Mouse (Mus musculus) kidney, embryonic 15.5 days (tissue): ENCODE data around the gene Rnf31. TPM values are rescaled to one million over a fixed set of nuclear protein-coding genes. Genes with fewer than 3 reads are reported as not detected.

ENCODE experiments used
- ATAC-seq: fragments of 200-750 bp; cut with Nextera tagmentation; replicated peaks from 2 replicates; pipeline ENCODE4 v1.8.0; 2017; ENCODE audit warnings: moderate TSS enrichment; ENCODE audit not compliant: low FRiP score
- H3K27ac ChIP-seq: fragments of 300-500 bp; sonication (generic); 2 replicates; pipeline ENCODE4 v1.5.1; 2015; ENCODE audit warnings: mild to moderate bottlenecking, inconsistent platforms
- H3K27me3 ChIP-seq: fragments of 300-500 bp; sonication (generic); 2 replicates; pipeline ENCODE4 v1.6.1; 2015; ENCODE audit warnings: inconsistent platforms
- H3K36me3 ChIP-seq: fragments of 300-500 bp; sonication (generic); 2 replicates; pipeline ENCODE4 v1.6.1; 2015; ENCODE audit warnings: inconsistent platforms
- H3K4me1 ChIP-seq: fragments of 300-500 bp; sonication (generic); 2 replicates; pipeline ENCODE4 v1.6.1; 2015; ENCODE audit warnings: inconsistent platforms
- H3K4me2 ChIP-seq: fragments of 300-500 bp; sonication (generic); 2 replicates; pipeline ENCODE4 v1.6.1; 2015; ENCODE audit warnings: moderate library complexity, mild to moderate bottlenecking, inconsistent platforms
- H3K4me3 ChIP-seq: fragments of 300-500 bp; sonication (generic); replicated peaks from 2 replicates; pipeline ENCODE4 v1.5.1; 2015; ENCODE audit warnings: mild to moderate bottlenecking, inconsistent platforms
- H3K9ac ChIP-seq: fragments of 300-500 bp; sonication (generic); 2 replicates; pipeline ENCODE4 v1.6.1; 2015; ENCODE audit warnings: mild to moderate bottlenecking, inconsistent platforms
- H3K9me3 ChIP-seq: fragments of 300-500 bp; sonication (generic); replicated peaks from 2 replicates; pipeline ENCODE4 v1.6.1; 2016; ENCODE audit warnings: inconsistent platforms
- WGBS: fragments of 180-500 bp; shearing (Covaris S2); methylation state at CpG from one replicate; pipeline ENCODE4 v1.1.7; 2015; ENCODE audit warnings: mixed read lengths; 5-methylcytosine and 5-hydroxymethylcytosine counted together
- polyA plus RNA-seq: library from polyadenylated mRNA; unstranded; fragments of >200 nt; fragmentation: Nextera tagmentation; extraction: Ambion mirVana; gene quantifications from 2 replicates; pipeline ENCODE4 v1.2.1, GENCODE M21; 2015

Rnf31 gene
- polyA plus RNA-seq, 1 experiment from 2014 or later: 21.7 TPM

GRCm38 (mm10) chr14:55590748-55591330 lies 669 bp upstream of the Rnf31 start, which contains the start of gene Psme2:
TSS of gene Psme2 (minus strand) at chr14:55591113.
- Histone ChIP-seq H3K4me2 (peak within 1 kb of the TSS; percentile 89), H3K9me3 (no peaks in the 10 kb centered on the region), H3K9ac (peak within 1 kb of the TSS; percentile 86), H3K27ac (peak within 1 kb of the TSS; percentile 99), H3K36me3 (peaks cover 48% of the 10 kb centered on the region), H3K4me1 (peaks cover 31% of the 10 kb centered on the region), H3K27me3 (no peaks in the 10 kb centered on the region), H3K4me3 (peak within 1 kb of the TSS; percentile 87)
- ATAC-seq: peak; percentile 97
- WGBS: under 1% methylated on average over 22 of the region's 22 CpGs

- H3K4me2 ChIP-seq: peak overlapping the region; percentile 89
- H3K9ac ChIP-seq: peak overlapping the region; percentile 86
- peak overlapping the region; percentile 99 for H3K27ac ChIP-seq
- no peaks in the 10 kb centered on the region for H3K9me3 ChIP-seq
- 2% methylated on average over 16 of the region's 16 CpGs for WGBS
- no peak for ATAC-seq
- H3K36me3 ChIP-seq: peaks cover 55% of the 10 kb centered on the region
- H3K4me3 ChIP-seq: peak overlapping the region; percentile 87
- H3K27me3 ChIP-seq: no peaks in the 10 kb centered on the region
- H3K4me1 ChIP-seq: peaks cover 31% of the 10 kb centered on the region
These were observed 718 bp downstream of the Rnf31 start for GRCm38 (mm10) chr14:55592226-55592625.

GRCm38 (mm10) chr14:55596036-55596690 lies 4.7 kb downstream of the Rnf31 start:
- 86% methylated on average over 13 of the region's 13 CpGs for WGBS
- Histone ChIP-seq H3K27me3 (no peaks in the 10 kb centered on the region), H3K4me2 (no peak overlapping the region), H3K4me3 (no peak overlapping the region), H3K36me3 (peaks cover 74% of the 10 kb centered on the region), H3K9me3 (no peaks in the 10 kb centered on the region), H3K27ac (no peak overlapping the region), H3K4me1 (peaks cover 18% of the 10 kb centered on the region), H3K9ac (no peak overlapping the region)
- ATAC-seq: no peak

GRCm38 (mm10) chr14:55598521-55599390 lies 7.2 kb downstream of the Rnf31 start:
- ATAC-seq: no peak
- peaks cover 93% of the 10 kb centered on the region for H3K36me3 ChIP-seq
- H3K4me2 ChIP-seq: no peak overlapping the region
- WGBS: 89% methylated on average over 21 of the region's 21 CpGs
- no peaks in the 10 kb centered on the region for H3K27me3 ChIP-seq
- no peak overlapping the region for H3K27ac ChIP-seq
- peaks cover 12% of the 10 kb centered on the region for H3K4me1 ChIP-seq
- H3K4me3 ChIP-seq: no peak overlapping the region
- no peak overlapping the region for H3K9ac ChIP-seq
- H3K9me3 ChIP-seq: no peaks in the 10 kb centered on the region

GRCm38 (mm10) chr14:55603271-55603632 lies 11.7 kb downstream of the Rnf31 start, which contains the start of gene Irf9:
TSS of gene Irf9 (plus strand) at chr14:55603571.
- no peaks in the 10 kb centered on the region for H3K27me3 ChIP-seq
- H3K9me3 ChIP-seq: no peaks in the 10 kb centered on the region
- H3K36me3 ChIP-seq: peaks cover 81% of the 10 kb centered on the region
- WGBS: 72% methylated on average over 7 of the region's 7 CpGs
- H3K27ac ChIP-seq: peak within 1 kb of the TSS; percentile 92
- peaks cover 21% of the 10 kb centered on the region for H3K4me1 ChIP-seq
- peak within 1 kb of the TSS; percentile 41 for H3K9ac ChIP-seq
- H3K4me2 ChIP-seq: peak within 1 kb of the TSS; percentile 69
- H3K4me3 ChIP-seq: peak within 1 kb of the TSS; percentile 49
- peak; percentile 4; the same call in 1 of the 2 replicates for ATAC-seq

GRCm38 (mm10) chr14:55603633-55604576 lies 12.4 kb downstream of the Rnf31 start:
- peak overlapping the region; percentile 49 for H3K4me3 ChIP-seq
- H3K4me1 ChIP-seq: peaks cover 21% of the 10 kb centered on the region
- H3K4me2 ChIP-seq: peak overlapping the region; percentile 69
- ATAC-seq: peak; percentile 93
- peak overlapping the region; percentile 92 for H3K27ac ChIP-seq
- H3K36me3 ChIP-seq: peaks cover 81% of the 10 kb centered on the region
- no peaks in the 10 kb centered on the region for H3K27me3 ChIP-seq
- H3K9me3 ChIP-seq: no peaks in the 10 kb centered on the region
- WGBS: 16% methylated on average over 19 of the region's 19 CpGs
- peak overlapping the region; percentile 41 for H3K9ac ChIP-seq

- H3K4me3 ChIP-seq: peak overlapping the region; percentile 49
- WGBS: 86% methylated on average over 11 of the region's 11 CpGs
- peaks cover 21% of the 10 kb centered on the region for H3K4me1 ChIP-seq
- no peaks in the 10 kb centered on the region for H3K27me3 ChIP-seq
- no peak for ATAC-seq
- peaks cover 81% of the 10 kb centered on the region for H3K36me3 ChIP-seq
- peak overlapping the region; percentile 92; the same call in 1 of the 2 replicates for H3K27ac ChIP-seq
- no peak overlapping the region for H3K9ac ChIP-seq
- peak overlapping the region; percentile 69 for H3K4me2 ChIP-seq
- no peaks in the 10 kb centered on the region for H3K9me3 ChIP-seq
These were observed 13.3 kb downstream of the Rnf31 start for GRCm38 (mm10) chr14:55604823-55605222.

- no peaks in the 10 kb centered on the region for H3K9me3 ChIP-seq
- no peak overlapping the region for H3K27ac ChIP-seq
- H3K27me3 ChIP-seq: no peaks in the 10 kb centered on the region
- peaks cover 21% of the 10 kb centered on the region for H3K4me1 ChIP-seq
- no peak overlapping the region for H3K4me2 ChIP-seq
- ATAC-seq: no peak
- H3K4me3 ChIP-seq: no peak overlapping the region
- no peak overlapping the region for H3K9ac ChIP-seq
- WGBS: 91% methylated on average over 16 of the region's 16 CpGs
- H3K36me3 ChIP-seq: peaks cover 78% of the 10 kb centered on the region
These were observed 14.4 kb downstream of the Rnf31 start for GRCm38 (mm10) chr14:55605743-55606459.

GRCm38 (mm10) chr14:55608339-55608738 lies 16.8 kb downstream of the Rnf31 start:
- Histone ChIP-seq H3K27ac (no peak overlapping the region), H3K9me3 (no peaks in the 10 kb centered on the region), H3K4me2 (no peak overlapping the region), H3K36me3 (peaks cover 54% of the 10 kb centered on the region), H3K9ac (no peak overlapping the region), H3K4me1 (peaks cover 16% of the 10 kb centered on the region), H3K4me3 (no peak overlapping the region), H3K27me3 (no peaks in the 10 kb centered on the region)
- ATAC-seq: no peak
- 96% methylated on average over 6 of the region's 6 CpGs for WGBS

GRCm38 (mm10) chr14:55613346-55613745 lies 21.8 kb downstream of the Rnf31 start:
- H3K9me3 ChIP-seq: no peaks in the 10 kb centered on the region
- H3K4me1 ChIP-seq: peaks cover 6% of the 10 kb centered on the region; the same call in 1 of the 2 replicates
- H3K4me3 ChIP-seq: no peak overlapping the region
- H3K27ac ChIP-seq: no peak overlapping the region
- H3K4me2 ChIP-seq: no peak overlapping the region
- H3K9ac ChIP-seq: no peak overlapping the region
- WGBS: 59% methylated on average over 6 of the region's 6 CpGs
- ATAC-seq: no peak
- H3K36me3 ChIP-seq: peaks cover 22% of the 10 kb centered on the region
- no peaks in the 10 kb centered on the region for H3K27me3 ChIP-seq
